Mouse (Mus musculus) G1E-ER4 (cell line): Measurements from ENCODE around the gene Gpatch3. TPM values are rescaled to one million over a fixed set of nuclear protein-coding genes. Genes with fewer than 3 reads are reported as not detected.

Source experiments
- GATA1 ChIP-seq: IDR thresholded peaks from one replicate; pipeline ENCODE4 v1.8.0; 2012; ENCODE audit warnings: low read length, inconsistent platforms
- polyA plus RNA-seq: library from polyadenylated mRNA; stranded (reverse); fragments of >175 nt; gene quantifications from 2 replicates; pipeline ENCODE4 v1.2.3, GENCODE M21; 2012

Gene Gpatch3
- polyA plus RNA-seq, 1 experiment: 12.4 TPM

DNA sequence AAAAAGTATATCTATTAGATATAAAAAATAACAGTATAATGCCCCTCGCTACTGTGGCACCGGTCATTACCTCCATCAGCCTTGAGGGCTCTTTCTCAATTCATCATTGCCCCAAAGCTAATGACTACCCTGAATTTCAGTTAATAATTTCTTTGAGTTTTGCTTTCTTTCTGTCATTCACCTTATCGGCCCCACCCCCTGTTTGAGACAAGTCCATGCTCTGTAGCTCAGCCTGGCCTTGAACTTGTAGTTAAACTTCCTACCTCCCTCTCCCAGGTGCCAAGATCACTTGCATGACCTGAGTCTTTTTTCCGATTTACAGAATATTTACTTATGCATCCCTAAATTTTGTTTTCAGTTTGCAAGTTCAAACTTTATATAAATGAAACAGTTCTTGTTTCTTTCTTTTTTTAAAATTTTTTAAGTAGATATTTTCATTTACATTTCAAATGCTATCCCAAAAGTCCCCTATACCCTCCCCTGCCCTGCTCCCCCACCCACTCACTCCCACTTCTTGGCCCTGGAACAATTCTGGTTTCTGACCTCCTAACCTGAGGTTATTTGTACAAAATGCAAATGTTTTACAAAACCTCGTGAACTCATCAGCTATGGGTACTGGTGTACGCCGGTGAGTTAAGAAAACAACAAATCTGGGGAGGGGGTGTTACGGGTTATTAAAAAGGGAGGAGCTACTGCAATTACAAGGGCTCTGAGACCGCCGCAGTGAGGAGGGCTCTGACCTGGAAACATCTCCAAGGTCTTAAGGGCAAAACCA lies 5.1 kb upstream of the Gpatch3 start:
- no peak for TF ChIP-seq GATA1

DNA sequence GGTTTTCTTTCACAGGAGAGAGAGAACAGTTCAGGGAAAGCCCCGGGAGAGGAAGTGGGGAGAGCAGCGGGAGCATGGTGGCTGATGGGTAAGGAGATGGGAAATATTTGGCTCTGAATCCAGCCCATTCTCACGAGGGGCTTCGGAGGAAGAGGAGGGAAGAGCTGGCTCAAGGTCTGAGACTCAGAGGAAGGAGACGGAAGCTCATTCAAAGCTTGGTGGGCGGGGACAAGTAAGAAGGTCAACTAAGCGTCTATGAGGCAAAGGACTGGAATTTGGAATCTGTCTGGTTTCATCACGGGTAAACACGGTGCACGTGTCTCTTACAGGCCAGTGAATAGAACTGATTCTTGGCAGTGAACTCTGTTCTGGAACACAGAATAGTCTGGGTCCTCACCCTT lies 4.5 kb upstream of the Gpatch3 start:
- TF ChIP-seq GATA1: no peak

DNA sequence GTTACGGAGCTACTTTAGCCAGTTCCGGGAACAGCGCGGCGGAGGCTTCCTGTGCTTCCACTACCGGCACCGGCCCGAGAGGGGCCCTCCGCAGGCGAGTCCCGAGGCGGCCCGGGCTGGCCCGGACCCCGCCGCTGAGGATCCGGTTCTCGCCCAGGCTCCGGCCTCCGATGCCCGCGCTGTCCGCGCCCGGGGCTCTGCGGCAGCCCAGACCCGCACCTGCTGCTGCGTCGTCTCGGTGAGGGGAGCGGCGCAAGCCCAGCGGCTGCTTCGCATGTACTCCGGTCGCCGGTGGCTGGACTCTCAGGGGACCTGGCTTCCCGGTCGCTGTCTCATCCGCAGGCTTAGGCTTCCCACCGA lies 278 bp downstream of the Gpatch3 start:
- TF ChIP-seq GATA1: no peak

DNA sequence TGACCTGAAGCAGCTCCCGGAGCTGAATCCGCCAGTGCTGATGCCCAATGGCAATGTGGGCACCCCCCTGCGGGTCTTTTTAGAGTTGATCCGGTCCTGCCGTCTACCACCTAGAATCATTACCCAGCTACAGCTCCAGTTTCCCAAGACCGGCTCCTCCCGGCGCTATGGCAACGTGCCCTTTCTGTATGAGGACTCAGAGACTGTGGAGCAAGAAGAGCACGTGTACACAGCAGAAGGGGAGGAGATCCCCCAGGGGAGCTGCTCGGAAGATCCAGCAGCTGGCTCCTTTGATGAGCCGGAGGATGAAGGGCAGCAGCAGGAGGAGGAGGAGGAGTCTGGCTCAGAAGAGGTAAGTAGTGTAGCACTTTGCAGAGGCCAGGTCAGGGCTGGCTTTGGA lies 3.4 kb downstream of the Gpatch3 start:
- no peak for TF ChIP-seq GATA1

DNA sequence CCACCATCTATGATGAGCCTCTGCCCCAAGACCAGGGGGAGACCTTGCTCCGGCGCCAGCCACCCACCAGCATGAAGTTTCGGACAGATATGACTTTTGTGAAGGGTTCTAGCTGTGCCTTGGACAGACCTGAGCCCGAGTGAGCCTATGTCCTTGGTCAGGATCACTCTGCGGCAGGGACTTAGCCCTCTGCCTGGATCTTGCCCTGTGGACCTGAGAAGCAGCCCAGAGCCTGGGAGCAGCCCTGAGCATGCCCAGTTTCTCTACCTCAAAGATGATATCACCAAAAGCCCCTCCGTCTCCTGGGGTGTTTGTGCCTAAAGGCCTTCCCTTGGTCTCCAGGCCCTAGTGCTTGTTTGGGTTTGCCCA lies 9.1 kb downstream of the Gpatch3 start:
- no peak for TF ChIP-seq GATA1

DNA sequence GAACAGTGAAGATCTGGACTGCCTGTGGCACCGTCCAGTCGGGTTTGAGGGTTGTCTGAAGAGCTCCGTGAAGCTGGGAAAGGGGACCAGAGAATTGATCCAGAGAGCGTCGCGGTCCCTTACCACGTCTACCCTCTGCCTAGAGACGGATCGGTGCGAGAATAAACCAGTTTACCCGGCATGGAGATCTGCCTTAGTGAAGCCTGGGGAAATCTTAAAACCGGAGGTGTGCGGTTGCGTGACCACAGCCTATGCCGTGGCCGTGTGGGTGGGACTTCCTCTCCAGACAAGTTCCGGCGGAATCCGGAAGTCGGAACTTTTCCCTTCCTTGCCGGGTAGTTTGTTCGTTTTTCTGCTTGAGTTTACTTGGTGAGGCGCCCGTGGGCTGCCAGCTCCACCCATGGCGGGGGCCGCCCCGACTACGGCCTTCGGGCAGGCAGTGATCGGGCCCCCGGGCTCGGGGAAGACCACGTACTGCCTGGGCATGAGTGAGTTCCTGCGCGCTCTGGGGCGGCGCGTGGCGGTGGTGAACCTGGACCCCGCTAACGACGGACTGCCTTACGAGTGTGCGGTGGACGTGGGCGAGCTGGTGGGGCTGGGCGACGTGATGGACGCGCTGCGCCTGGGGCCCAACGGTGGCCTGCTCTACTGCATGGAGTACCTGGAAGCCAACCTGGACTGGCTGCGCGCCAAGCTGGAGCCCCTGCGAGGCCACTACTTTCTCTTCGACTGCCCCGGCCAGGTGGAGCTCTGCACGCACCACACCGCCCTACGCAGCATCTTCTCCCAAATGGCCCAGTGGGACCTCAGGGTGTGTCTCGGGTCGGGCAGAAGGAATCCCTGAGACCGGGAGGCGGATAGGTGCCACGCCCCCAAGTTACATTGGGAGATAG lies 9.8 kb downstream of the Gpatch3 start, which contains the start of gene Gpn2:
Gene Gpn2 (plus strand): TSS at position 304 of the 893 bp plus-strand sequence.
- TF ChIP-seq GATA1: no peak

DNA sequence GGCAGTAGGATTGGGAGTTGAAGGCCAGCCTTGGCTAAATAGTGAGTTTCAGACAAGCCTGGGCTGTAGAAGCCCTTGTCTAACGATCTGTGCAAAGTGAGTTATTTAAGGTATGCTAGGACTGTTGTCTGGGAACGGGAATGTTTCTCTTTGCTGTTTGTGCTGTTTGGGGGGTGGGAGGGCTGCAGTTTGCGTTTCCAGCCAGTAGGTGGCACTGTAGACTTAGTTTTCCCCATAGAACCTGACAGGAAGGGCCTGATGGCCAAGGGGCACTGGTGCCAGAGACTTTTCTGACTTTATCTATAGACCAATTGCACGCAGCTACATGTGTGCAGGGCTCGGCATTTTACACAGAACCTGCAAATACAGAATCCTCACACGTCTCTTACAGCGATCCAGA lies 18.0 kb downstream of the Gpatch3 start:
- no peak for TF ChIP-seq GATA1

DNA sequence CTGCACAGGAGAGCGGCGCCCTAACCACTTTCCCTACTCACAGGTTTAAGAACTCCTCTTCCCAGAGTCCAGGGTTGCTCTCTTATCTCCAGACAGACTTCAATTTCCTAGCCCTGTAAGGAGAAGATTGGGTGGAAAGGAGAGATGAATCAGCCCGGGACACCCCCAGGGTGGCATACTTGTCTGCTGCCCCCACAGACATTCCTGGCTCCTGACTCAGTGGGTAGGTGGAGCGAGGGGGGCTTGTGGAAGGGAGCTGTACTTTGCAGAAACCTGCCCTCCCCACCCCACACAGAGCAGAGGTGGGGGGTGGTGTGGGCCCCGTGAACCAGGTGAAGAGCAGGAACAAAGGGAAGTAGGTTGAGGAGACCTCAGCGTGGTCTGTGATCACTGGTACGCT lies 21.0 kb downstream of the Gpatch3 start:
- TF ChIP-seq GATA1: no peak

DNA sequence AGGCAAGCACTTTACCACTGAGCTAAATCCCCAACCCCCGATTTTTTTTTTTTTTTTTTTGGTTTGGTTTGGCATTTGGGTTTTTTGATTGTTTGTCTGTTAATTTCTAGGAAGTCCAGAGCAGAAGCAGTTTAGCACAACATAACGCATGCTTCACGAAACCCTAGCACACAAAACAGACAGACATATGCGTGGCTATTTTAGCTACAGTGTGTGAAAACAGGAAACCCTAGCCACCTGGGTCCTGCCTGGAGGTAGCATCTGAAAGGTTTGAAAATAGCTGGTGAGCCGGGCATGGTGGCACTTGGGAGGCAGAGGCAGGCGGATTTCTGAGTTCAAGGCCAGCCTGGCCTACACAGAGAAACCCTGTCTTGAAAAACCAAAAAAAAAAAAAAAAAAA lies 21.5 kb downstream of the Gpatch3 start:
- TF ChIP-seq GATA1: no peak

DNA sequence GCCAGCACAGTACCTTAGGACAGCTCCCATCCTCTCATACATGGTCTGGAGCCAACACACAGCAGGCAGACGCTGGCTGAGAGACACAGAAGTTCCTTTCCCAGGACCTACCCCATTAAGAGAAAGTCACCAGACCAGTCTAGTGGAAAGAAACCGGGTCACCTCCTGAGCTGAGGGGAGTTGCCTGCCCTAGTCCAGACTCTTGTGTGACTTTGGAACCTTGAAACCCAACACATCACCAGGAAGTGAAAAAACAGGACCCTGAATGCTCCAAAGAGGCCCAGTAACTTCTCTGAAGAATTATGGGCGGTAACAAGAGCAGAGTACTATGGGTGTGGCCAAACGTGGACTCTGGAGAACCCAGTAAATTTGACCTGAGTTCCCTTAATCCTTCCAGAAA lies 24.1 kb downstream of the Gpatch3 start:
- TF ChIP-seq GATA1: no peak

DNA sequence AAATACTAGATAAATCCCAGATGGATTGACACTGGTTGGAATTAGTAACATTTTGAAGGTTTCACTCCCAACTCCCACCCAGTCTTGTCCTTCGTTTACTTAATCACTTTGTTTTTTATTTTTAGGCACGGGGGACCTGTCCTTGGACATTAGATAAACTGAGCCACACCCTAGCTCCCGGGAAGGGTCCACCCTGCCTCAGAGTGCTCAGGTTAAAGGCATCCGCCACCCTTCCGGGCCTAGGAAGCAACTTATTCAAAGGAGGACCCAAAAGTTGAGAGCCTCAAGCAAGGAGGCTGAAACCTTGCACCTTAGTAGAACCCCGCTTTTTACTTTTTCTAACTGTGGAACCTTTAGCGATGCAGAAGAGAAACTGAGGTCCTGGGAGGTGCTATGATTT lies 24.6 kb downstream of the Gpatch3 start:
- TF ChIP-seq GATA1: no peak

DNA sequence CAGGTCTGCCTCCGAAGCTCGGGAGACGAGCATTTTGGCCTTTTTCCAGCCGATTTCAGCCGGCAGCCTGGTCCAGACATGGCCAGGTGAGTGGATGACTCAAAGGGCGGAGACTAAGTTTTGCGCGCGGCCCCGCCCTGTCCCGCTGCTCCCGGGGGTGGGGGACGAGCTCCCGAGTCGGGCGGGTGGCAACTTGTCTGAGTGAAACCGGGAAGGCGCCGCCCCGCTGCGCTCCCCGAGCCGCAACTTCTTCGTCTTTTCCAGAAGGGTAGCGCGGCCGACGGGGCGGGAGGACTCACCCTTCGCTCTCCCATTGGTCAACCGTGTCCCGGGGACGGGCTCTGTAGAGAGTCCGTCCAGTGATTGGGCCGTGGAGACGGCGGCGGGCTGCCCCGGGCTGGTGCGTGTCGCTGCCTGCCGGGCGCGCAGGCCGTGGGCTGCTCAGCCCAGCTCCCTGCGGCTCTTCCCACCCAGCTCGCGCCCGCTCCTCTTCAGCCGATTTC lies 25.1 kb downstream of the Gpatch3 start:
- no peak for TF ChIP-seq GATA1

DNA sequence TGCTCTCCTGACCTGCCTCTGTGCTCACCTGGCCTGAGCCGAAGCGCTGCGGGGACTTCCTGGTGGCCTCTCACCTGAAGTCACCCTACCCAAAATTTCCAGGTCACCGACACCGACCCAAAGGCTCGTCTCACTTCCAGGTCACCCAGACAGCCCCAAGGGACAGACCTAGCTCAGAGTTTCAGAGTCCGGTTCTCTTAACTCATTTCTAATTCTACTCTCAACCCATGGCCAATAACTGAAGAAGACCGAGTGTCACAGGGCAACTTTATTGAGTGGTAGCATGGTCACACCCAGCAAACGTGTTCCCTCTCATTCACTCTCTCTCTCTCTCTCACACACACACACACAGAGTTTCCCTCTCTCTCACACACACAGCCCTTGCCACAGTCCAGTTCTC lies 25.8 kb downstream of the Gpatch3 start:
- no peak for TF ChIP-seq GATA1

DNA sequence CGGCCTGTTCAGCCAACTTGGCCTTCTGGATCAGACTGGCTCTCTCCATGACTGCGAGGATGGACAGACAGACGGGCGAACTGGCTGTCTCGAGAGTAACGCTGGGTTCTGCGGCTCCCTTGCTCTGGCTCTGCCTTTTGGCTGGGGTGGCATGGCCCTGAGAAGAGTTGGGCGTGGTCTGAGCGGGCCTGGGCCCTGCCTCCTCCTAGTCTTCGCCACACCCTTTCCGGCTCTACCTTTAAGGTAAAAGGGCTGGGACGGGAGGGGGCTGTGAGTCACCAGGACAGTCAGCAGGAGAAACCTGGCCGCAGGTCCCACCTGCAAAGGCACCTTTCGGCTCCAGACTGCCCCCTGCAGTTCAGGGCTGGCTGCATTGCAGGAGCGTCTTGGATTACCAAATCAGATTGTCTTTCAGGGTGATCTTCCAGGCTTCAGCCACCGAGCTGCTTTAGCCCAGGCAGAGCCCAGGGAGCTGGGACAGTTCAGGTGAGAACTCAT lies 27.2 kb downstream of the Gpatch3 start, which contains the start of gene Sfn:
Gene Sfn (minus strand): TSS at position 448 of the 498 bp plus-strand sequence.
- no peak for TF ChIP-seq GATA1

DNA sequence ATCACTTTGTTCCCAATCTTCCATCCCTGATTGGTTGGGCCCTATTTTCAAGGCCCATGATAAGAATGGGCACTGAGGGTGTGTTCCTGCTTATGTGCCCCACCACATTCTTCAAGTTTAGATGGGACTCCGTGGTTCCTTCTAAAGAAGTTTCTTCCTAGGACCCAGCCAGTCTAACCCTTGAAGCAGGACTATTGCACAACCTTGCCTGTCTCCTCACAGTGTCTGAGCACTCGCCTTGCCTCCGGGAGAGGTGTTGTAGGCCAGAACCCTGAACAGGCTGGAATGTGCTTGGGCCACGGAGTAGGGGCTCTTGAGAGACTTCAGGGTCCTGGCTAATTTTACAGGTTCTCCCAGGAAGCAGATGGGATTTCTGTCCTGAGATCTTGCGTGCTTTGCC lies 28.5 kb downstream of the Gpatch3 start:
- TF ChIP-seq GATA1: no peak

DNA sequence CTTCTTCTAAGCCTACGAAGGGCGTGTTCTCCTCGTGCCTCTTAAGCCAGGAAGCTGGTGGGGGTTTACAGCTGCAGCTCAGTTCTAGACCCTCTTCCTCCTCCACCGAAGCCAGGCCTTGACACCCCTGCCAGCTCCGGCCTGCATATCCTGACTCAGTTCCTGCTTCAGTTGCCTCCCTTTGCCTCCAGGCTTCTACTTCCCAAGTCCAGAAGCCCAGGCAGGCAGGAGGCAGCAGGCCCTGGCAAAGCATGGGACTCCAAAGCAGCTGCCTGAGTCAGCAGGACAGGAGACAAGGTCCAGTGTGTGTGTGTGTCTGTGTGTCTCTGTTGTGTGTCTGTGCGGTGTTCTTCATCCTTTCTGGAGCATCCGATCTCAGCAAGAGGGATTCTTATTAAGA lies 29.6 kb downstream of the Gpatch3 start:
- TF ChIP-seq GATA1: no peak

DNA sequence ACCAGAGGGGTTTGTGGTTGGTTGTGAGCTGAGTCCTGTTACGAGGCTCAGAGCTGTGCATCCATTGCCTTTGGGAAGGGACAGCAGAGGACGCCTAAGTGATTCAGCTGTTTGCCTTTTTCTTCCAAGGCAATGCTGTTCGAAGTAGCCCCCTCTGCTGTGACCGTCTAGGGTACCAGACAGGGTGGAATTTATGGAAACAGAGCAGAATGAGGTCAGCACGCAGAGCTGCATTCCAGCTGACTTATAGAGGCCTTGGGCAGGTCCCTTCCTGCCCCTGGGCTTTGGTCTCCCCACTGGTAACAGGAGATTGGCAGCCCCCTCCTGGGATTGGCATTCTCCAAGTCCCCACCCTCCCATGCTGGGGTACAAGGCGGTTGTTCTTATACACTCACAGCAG lies 30.3 kb downstream of the Gpatch3 start:
- no peak for TF ChIP-seq GATA1
